Mouse (Mus musculus) embryo, embryonic 10.5 days (tissue): ENCODE results near the gene 2610042L04Rik.
A peak's percentile ranks its signal among the peaks of the same experiment; 100 is the strongest.
"Not testable (repeated sequence)": the region's sequence is repeated elsewhere in the genome, so short reads cannot be mapped to it uniquely, and the experiment has no call there.

Source experiments
- DNase-seq: peaks from one replicate; pipeline ENCODE4 v3.0.0-alpha.2; 2015; ENCODE audit warnings: low spot score

Gene 2610042L04Rik

DNA sequence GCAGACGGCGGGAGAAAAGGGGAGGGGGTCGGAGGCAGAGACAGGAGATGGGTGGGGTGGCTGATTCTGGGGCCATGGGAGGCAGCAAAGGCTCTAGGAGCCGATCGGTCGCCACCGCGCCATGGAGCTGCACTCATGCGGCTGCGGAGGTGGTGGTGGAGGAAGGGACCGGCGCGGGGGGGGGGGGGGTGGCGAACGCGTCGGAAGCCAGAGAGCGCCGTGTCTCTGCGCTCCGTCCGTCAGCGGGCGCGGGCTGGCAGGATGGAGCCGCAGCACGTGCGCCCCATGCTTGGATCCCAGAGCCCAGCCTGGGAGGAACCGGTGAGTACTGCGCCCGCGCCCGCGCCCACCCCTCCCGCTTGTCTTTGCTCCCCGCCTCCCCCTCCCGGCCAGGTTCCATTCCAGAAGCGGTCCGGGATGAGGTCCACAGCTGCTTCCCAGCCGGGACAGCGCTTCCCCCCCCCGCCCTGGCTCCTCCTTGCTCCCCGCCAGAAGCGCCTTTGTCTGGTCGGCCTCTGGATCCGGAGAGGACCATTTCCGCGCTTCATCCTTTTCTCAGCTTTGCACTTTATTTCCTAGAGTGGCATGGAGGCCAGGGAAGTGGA is at the start of gene 2610042L04Rik:
Gene 2610042L04Rik (plus strand): TSS at position 288 of the 605 bp plus-strand sequence.
- DNase-seq, result peak; percentile 4

DNA sequence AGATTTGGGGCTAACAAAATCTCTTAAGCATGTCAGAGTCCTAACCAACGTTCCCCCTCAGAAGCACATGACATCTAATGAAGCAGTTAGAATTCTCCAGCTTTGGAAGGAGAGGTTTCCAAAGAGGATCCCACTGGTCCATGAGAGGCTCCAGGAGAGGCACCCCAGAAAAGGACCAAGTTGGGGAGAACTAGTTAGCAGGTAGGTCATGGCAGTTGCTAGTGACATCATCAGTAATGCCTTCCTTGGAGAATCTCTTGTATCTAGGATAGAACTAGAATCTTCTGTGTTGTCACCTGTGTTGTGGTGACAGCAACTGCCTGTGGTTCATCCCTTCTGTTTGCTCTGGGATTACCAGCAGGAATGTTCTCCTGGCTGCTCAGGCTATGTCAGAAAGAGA is 17.6 kb upstream of the 2610042L04Rik start, which contains the start of gene Gm3149:
Gene Gm3149 (plus strand): TSS at position 301 of the 400 bp plus-strand sequence.
- DNase-seq, result not testable (repeated sequence)

- DNase-seq, result not testable (repeated sequence)
Observed at GRCm38 (mm10) chr14:4335506-4335905, 943 bp downstream of the 2610042L04Rik start.

DNA sequence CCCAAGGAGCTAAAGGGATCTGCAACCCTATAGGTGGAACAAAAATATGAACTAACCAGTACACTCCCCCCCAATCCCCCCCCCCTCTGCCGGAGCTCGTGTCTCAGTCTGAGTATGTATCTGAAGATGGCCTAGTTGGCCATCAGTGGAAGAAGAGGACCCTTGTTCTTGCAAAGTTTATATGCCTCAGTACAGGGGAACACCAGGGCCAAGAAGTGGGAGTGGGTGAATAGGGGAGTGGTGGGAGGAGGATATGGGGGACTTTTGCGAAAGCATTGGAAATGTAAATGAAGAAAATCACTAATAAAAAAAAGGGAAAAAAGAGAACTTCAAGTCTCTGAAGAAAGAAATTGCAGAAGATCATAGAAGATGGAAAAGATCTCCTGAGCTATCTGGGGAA is 34.4 kb downstream of the 2610042L04Rik start:
- DNase-seq, result not testable (repeated sequence)

DNA sequence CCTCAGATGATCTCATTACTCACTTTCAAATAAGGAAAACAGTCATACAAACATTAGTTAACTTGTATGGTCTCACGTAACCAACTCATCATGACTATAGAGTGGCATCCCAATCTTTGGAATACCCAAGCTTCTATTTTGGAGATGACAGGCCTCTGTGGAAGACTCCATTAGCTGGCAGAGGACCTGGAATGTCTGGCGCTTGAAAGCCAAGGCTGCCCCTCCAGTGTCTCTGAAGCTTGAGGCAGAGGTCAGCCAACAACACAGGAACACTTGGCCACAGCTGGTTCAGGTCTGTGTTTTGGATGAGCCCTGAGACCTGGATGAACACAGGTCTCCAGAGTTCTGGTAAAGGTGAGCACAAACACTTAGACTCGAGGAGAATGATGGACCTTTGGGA is 35.1 kb downstream of the 2610042L04Rik start:
- not testable (repeated sequence) for DNase-seq

DNA sequence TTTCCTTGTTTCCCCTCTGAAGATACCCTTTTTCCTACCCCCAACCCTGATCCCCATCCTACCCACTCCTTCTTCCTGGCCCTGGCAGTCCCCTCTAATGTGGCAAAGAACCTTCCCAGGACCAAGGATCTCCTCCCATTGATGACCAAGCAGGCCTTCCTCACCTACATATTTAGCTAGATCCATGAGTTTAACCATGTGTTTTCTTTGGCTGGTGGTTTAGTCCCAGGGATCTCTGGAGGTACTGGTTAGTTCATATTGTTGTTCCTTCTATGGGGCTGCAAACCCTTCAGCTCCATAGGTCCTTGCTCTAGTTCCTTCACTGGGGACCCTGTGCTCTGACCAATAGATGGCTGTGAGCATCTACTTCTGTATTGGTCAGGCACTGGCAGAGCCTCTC is 43.3 kb downstream of the 2610042L04Rik start:
- not testable (repeated sequence) for DNase-seq

DNA sequence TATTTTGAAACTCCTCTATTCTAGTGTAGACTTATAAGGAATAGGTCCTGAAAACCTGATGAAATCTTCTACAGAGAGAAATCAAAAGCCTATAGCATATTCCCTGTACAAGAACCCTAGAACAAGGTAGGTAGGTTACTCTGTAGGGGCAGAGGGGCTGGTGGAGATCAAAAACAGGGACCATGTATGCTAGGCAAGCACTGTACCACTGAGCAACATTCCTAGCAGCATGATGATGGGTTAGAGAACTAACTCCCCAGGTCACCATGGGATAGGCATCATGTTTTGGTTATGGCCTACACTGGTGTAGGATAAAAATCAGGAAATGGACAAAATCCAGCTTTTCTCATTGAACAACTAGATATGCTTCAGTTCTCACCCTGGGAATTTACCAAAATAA is 51.0 kb downstream of the 2610042L04Rik start:
- DNase-seq, result not testable (repeated sequence)

- not testable (repeated sequence) for DNase-seq
Observed at GRCm38 (mm10) chr14:4392841-4393530, 58.4 kb downstream of the 2610042L04Rik start.

- DNase-seq, result not testable (repeated sequence)
Observed at GRCm38 (mm10) chr14:4397226-4397625, 62.7 kb downstream of the 2610042L04Rik start, which contains the start of gene Gm3159. TSS of gene Gm3159 (plus strand) at chr14:4397526.

- not testable (repeated sequence) for DNase-seq
Observed at GRCm38 (mm10) chr14:4398624-4399023, 64.1 kb downstream of the 2610042L04Rik start.

- not testable (repeated sequence) for DNase-seq
Observed at GRCm38 (mm10) chr14:4400115-4400789, 65.7 kb downstream of the 2610042L04Rik start.

DNA sequence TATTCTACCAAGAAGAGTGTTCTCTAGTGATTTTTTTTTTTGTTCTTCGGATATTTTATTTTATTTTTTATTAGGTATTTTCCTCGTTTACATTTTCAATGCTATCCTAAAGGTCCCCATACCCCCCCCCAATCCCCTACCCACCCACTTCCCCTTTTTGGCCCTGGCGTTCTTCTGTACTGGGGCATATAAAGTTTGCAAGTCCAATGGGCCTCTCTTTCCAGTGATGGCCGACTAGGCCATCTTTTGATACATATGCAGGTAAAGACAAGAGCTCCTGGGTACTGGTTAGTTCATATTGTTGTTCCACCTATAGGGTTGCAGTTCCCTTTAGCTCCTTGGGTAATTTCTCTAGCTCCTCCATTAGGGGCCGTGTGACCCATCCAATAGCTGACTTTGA is 66.7 kb downstream of the 2610042L04Rik start:
- not testable (repeated sequence) for DNase-seq

- DNase-seq, result not testable (repeated sequence)
Observed at GRCm38 (mm10) chr14:4403840-4404239, 69.3 kb downstream of the 2610042L04Rik start.
